Mouse (Mus musculus): ENCODE results near the gene Cnp.
"Not testable (repeated sequence)": the region's sequence is repeated elsewhere in the genome, so short reads cannot be mapped to it uniquely, and the experiment has no call there.

Gene Cnp

GRCm38 (mm10) chr11:100574708-100575483 lies at the start of gene Cnp:
TSS of gene Cnp (plus strand) at chr11:100574904.
- peak; percentile 18 to 30 for DNase-seq (ENCODE audit: low read depth in 1 of 2, low spot score in 2 of 2)

GRCm38 (mm10) chr11:100524987-100525630 lies 49.6 kb upstream of the Cnp start:
- no peak for DNase-seq (ENCODE audit: low read depth in 1 of 2, low spot score in 2 of 2)

GRCm38 (mm10) chr11:100526052-100526816 lies 48.5 kb upstream of the Cnp start:
- no peak for DNase-seq (ENCODE audit: low read depth in 1 of 2, low spot score in 2 of 2)

GRCm38 (mm10) chr11:100527066-100527457 lies 47.6 kb upstream of the Cnp start:
- DNase-seq (ENCODE audit: low read depth in 1 of 2, low spot score in 2 of 2): no peak

- DNase-seq (ENCODE audit: low read depth in 1 of 2, low spot score in 2 of 2): peak; percentile 89
Observed at GRCm38 (mm10) chr11:100527458-100528374, 47.0 kb upstream of the Cnp start, which contains the start of gene Acly. TSS of gene Acly (minus strand) at chr11:100528000.

- DNase-seq (ENCODE audit: low read depth in 1 of 2, low spot score in 2 of 2): no peak
Observed at GRCm38 (mm10) chr11:100528375-100529165, 46.1 kb upstream of the Cnp start.

GRCm38 (mm10) chr11:100533871-100534270 lies 40.8 kb upstream of the Cnp start:
- DNase-seq (ENCODE audit: low read depth in 1 of 2, low spot score in 2 of 2): no peak

GRCm38 (mm10) chr11:100534411-100534810 lies 40.3 kb upstream of the Cnp start:
- not testable (repeated sequence) for DNase-seq (ENCODE audit: low read depth in 1 of 2, low spot score in 2 of 2)

- DNase-seq (ENCODE audit: low read depth in 1 of 2, low spot score in 2 of 2): not testable (repeated sequence)
Observed at GRCm38 (mm10) chr11:100534821-100535220, 39.9 kb upstream of the Cnp start.

GRCm38 (mm10) chr11:100535996-100536395 lies 38.7 kb upstream of the Cnp start:
- no peak for DNase-seq (ENCODE audit: low read depth in 1 of 2, low spot score in 2 of 2)

GRCm38 (mm10) chr11:100536466-100536865 lies 38.2 kb upstream of the Cnp start:
- no peak for DNase-seq (ENCODE audit: low read depth in 1 of 2, low spot score in 2 of 2)

- DNase-seq (ENCODE audit: low read depth in 1 of 2, low spot score in 2 of 2): no peak
Observed at GRCm38 (mm10) chr11:100540966-100541365, 33.7 kb upstream of the Cnp start.

- no peak for DNase-seq (ENCODE audit: low read depth in 1 of 2, low spot score in 2 of 2)
Observed at GRCm38 (mm10) chr11:100541577-100541976, 33.1 kb upstream of the Cnp start.

GRCm38 (mm10) chr11:100544832-100545745 lies 29.6 kb upstream of the Cnp start, which contains the start of gene Ttc25:
TSS of gene Ttc25 (plus strand) at chr11:100545607.
- peak; percentile 59 to 63 for DNase-seq (ENCODE audit: low read depth in 1 of 2, low spot score in 2 of 2)

- DNase-seq (ENCODE audit: low read depth in 1 of 2, low spot score in 2 of 2): no peak
Observed at GRCm38 (mm10) chr11:100545746-100546085, 29.0 kb upstream of the Cnp start.

- DNase-seq (ENCODE audit: low read depth in 1 of 2, low spot score in 2 of 2): no peak
Observed at GRCm38 (mm10) chr11:100546955-100547354, 27.7 kb upstream of the Cnp start.

- no peak for DNase-seq (ENCODE audit: low read depth in 1 of 2, low spot score in 2 of 2)
Observed at GRCm38 (mm10) chr11:100548141-100548540, 26.6 kb upstream of the Cnp start.

- no peak for DNase-seq (ENCODE audit: low read depth in 1 of 2, low spot score in 2 of 2)
Observed at GRCm38 (mm10) chr11:100549466-100549865, 25.2 kb upstream of the Cnp start.

- no peak for DNase-seq (ENCODE audit: low read depth in 1 of 2, low spot score in 2 of 2)
Observed at GRCm38 (mm10) chr11:100550101-100550500, 24.6 kb upstream of the Cnp start.
